Mouse (Mus musculus): ENCODE data around the gene Rreb1. TPM values are rescaled to one million over a fixed set of nuclear protein-coding genes. Genes with fewer than 3 reads are reported as not detected.

The Rreb1 gene
- 9.3 and 10.7 TPM in 2 replicates for polyA plus RNA-seq (2015; fragmentation: Nextera tagmentation; extraction: Ambion mirVana)

GRCm38 (mm10) chr13:37778147-37778593, at the start of gene Rreb1:
Rreb1 (plus strand) TSS chr13:37778400.

GRCm38 (mm10) chr13:37993704-37994404, 215.7 kb downstream of the Rreb1 start, which contains the start of gene Ssr1:
Ssr1 (minus strand) TSS chr13:37994217.

Other genes with a start within 250 kb of the Rreb1 start
- 39.4 and 58.9 TPM in 2 replicates for gene Ssr1, start 215.8 kb downstream of the Rreb1 start, polyA plus RNA-seq (2015; fragmentation: Nextera tagmentation; extraction: Ambion mirVana)

Data from skeletal muscle tissue, postnatal 0 days (tissue).